Comparison of ENCODE assay signal across 10 mouse cellular contexts in the genomic region with DNA sequence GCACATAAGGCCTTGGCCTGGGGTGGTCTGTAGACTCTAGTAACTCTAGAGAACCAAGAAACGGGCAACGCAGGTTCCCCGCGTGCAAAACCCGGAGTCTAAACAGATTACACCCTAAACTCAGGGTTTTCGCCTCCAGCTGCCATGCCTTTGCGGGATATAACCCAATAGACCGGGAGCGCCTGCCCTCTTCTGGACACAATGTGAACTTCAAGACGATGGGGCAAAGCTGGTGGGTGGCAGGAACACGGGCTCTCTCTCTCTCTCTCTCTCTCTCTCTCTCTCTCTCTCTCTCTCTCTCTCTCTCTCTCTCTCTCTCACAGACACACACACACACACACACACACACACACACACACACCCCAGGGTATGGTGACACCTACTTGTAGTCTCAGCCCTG. TPM values are rescaled to one million over a fixed set of nuclear protein-coding genes. Genes with fewer than 3 reads are reported as not detected.
DNase-seq lines count a peak whose midpoint lies in the region; ATAC-seq and TF ChIP-seq lines count a peak whose summit lies in the region.
"Had no signal": no experiment of that assay in that cellular context is flagged by ENCODE, and none has a peak within 500 bp of the region (broad histone marks: within the 10 kb centered on the region; RNA-seq: fewer than 3 reads in every experiment).

No protein-coding gene starts in this region.

- DNase-seq in gastrocnemius, adult 18-20 months (ENCODE audit: low spot score): peak; percentile 61
- DNase-seq in gastrocnemius, adult 8-10 months (ENCODE audit: low spot score in 2 of 2): no peak
- peak; percentile 83 to 84 for DNase-seq in B cell, adult 2 months
- DNase-seq in adrenal gland, postnatal 36 days: peak; percentile 69 to 77
- peak; percentile 76 for DNase-seq in kidney, postnatal 0 days (ENCODE audit: low spot score)
- DNase-seq in lung, adult 2 months: peak; percentile 70
- peak; percentile 78 for DNase-seq in right cerebral cortex, postnatal 4 days

- no peak overlapping the region for H3K27ac ChIP-seq in kidney, postnatal 0 days

- no peaks in the 10 kb centered on the region for H3K9me3 ChIP-seq in kidney, postnatal 0 days (replicated peaks; ENCODE audit: low read length)

- no peak for TF ChIP-seq POLR2A in lung, adult 2 months (IDR thresholded peaks at IDR 0.05; ENCODE audit: borderline replicate concordance, extremely low read depth, low read depth, low read length)

- peaks cover 52% of the 10 kb centered on the region for H3K27me3 ChIP-seq in kidney, postnatal 0 days (ENCODE audit: insufficient read depth, low read length)

- no peak overlapping the region for H3K4me2 ChIP-seq in kidney, postnatal 0 days (ENCODE audit: low read length)

- no peak overlapping the region for H3K4me3 ChIP-seq in kidney, postnatal 0 days (replicated peaks; ENCODE audit: low read depth, low read length)
- H3K4me3 ChIP-seq in lung, adult 2 months (replicated peaks; ENCODE audit: extremely low read depth, low read depth, low read length): no peak overlapping the region

- no peaks in the 10 kb centered on the region for H3K4me1 ChIP-seq in kidney, postnatal 0 days (replicated peaks; ENCODE audit: insufficient read depth, low read length)
- H3K4me1 ChIP-seq in lung, adult 2 months (ENCODE audit: control insufficient read depth, insufficient read depth, low read length): no peaks in the 10 kb centered on the region

- TF ChIP-seq CTCF in kidney, postnatal 0 days (IDR thresholded peaks at IDR 0.05; ENCODE audit: low read depth): peak; percentile 83
- TF ChIP-seq CTCF in lung, adult 2 months (IDR thresholded peaks at IDR 0.05; ENCODE audit: insufficient read depth, low read length): peak; percentile 82

- ATAC-seq in erythroblast, adult 5-6 weeks (replicated peaks; ENCODE audit: low FRiP score, poor library complexity, severe bottlenecking): peak; percentile 74
- no peak for ATAC-seq in kidney, postnatal 0 days (replicated peaks; ENCODE audit: low FRiP score, low read depth)
- ATAC-seq: Patski had no signal

- no peaks in the 10 kb centered on the region for H3K36me3 ChIP-seq in kidney, postnatal 0 days (ENCODE audit: insufficient read depth, low read length)

- 2% methylated on average over 11 of the region's 11 CpGs for WGBS in kidney, postnatal 0 days
- under 1% methylated on average over 11 of the region's 11 CpGs for WGBS in lung, adult 2 months

- no peak overlapping the region for H3K9ac ChIP-seq in kidney, postnatal 0 days (ENCODE audit: low read depth, low read length)

RNA-seq across cellular contexts. Expression of a gene that starts 11.6 kb away (rescaled TPM):
- not detected for total RNA-seq in gastrocnemius, adult 18-20 months (2021)
- total RNA-seq in gastrocnemius, adult 8-10 months (2022): not detected
- total RNA-seq in adrenal gland, postnatal 36 days (2021): not detected
- not detected in 2 replicates for total RNA-seq in erythroblast, adult 5-6 weeks (2015; ENCODE audit: low replicate concordance)
- not detected in 2 replicates for total RNA-seq in erythroblast, adult 5-6 weeks (2017; ENCODE audit: low replicate concordance)
- polyA plus RNA-seq in kidney, postnatal 0 days (2015; fragmentation: Nextera tagmentation; extraction: Ambion mirVana): not detected in 2 replicates
- not detected in 2 replicates for polyA plus RNA-seq in lung, adult 2 months (2012; rRNA removed)
- total RNA-seq: left cerebral cortex, postnatal 10 days had no signal
- polyA plus RNA-seq: Patski had no signal

RNA-seq across cellular contexts. Expression of a gene that starts 32.7 kb away (rescaled TPM):
- not detected for total RNA-seq in gastrocnemius, adult 18-20 months (2021)
- not detected for total RNA-seq in gastrocnemius, adult 8-10 months (2022)
- 1 to 10 TPM in 1 of 2 experiments, under 1 TPM in 1; 0.43 to 1.1 TPM for total RNA-seq in adrenal gland, postnatal 36 days (2021)
- not detected in 2 replicates for total RNA-seq in erythroblast, adult 5-6 weeks (2015; ENCODE audit: low replicate concordance)
- total RNA-seq in erythroblast, adult 5-6 weeks (2017; ENCODE audit: low replicate concordance): 0.43 TPM in 1 of 2 replicates, not detected in the other
- 0.09 and 0.16 TPM in 2 replicates for polyA plus RNA-seq in kidney, postnatal 0 days (2015; fragmentation: Nextera tagmentation; extraction: Ambion mirVana)
- polyA plus RNA-seq in lung, adult 2 months (2012; rRNA removed): 0.08 and 0.11 TPM in 2 replicates

RNA-seq across cellular contexts. Expression of a gene that starts 55.1 kb away (rescaled TPM):
- 10 to 100 TPM in 1 of 2 experiments, 1 to 10 TPM in 1; 9.6 to 11.1 TPM for total RNA-seq in gastrocnemius, adult 18-20 months (2021)
- 10 to 100 TPM in 2 of 4 experiments, 1 to 10 TPM in 2; 8.5 to 11.1 (median 10.1) TPM for total RNA-seq in gastrocnemius, adult 8-10 months (2022)
- 10 to 100 TPM; 28.3 to 42.9 TPM for total RNA-seq in adrenal gland, postnatal 36 days (2021)
- 18.0 and 20.2 TPM in 2 replicates for total RNA-seq in erythroblast, adult 5-6 weeks (2015; ENCODE audit: low replicate concordance)
- total RNA-seq in erythroblast, adult 5-6 weeks (2017; ENCODE audit: low replicate concordance): 10.7 and 12.0 TPM in 2 replicates
- polyA plus RNA-seq in kidney, postnatal 0 days (2015; fragmentation: Nextera tagmentation; extraction: Ambion mirVana): 16.8 and 17.3 TPM in 2 replicates
- 61.8 and 62.7 TPM in 2 replicates for polyA plus RNA-seq in lung, adult 2 months (2012; rRNA removed)

Comparison
In these comparisons a context has a peak if more than half of its experiments do, and no peak if none do; other contexts are left out.
1. DNase-seq: peak in gastrocnemius, adult 18-20 months (single experiment), B cell, adult 2 months (2 of 2), adrenal gland, postnatal 36 days (2 of 2), kidney, postnatal 0 days (single experiment), lung, adult 2 months (single experiment) and right cerebral cortex, postnatal 4 days (single experiment); none in gastrocnemius, adult 8-10 months (0 of 2).